Mouse (Mus musculus) right cerebral cortex, postnatal 36 days (tissue): ENCODE data around the gene Fahd2a.

Experiments
- DNase-seq, 2 experiments: peaks; one replicate each; pipeline ENCODE4 v3.0.0; 2022; ENCODE audit warnings: low spot score in 2 of 2, mixed read lengths in 1 of 2

Gene Fahd2a

DNA sequence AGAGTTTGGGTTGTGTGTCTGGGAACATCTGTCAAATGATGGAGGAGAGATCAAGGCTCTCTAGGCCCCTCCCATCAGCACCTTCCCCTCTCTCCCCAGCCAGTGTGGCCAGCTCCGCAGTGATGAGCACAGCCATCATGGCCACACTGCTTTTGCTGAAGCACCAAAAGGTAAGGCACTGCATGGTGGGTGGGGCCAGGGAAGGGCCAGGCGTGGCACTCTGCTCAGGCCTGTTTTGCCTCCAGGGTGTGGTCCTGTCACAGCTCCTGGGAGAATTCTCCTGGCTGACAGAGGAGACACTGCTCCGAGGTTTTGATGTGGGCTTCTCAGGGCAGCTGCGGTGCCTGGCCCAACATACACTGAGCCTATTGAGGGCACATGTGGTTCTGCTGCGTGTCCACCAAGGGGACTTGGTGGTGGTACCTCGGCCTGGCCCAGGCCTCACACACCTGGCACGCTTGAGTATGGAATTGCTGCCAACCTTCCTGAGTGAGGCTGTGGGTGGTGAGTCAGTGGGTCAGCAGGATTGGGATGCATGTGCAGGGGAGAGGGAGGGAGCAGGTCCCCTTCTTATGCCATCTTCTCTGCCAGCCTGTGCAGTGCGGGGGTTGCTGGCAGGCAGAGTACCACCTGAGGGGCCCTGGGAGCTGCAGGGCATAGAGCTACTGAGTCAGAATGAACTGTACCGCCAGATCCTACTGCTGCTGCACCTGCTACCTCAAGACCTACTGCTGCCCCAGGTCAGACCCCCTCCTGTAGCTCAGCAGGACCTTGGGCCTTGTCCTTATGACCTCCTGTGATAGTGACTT, 10.7 kb downstream of the Fahd2a start:
- DNase-seq, result no peak

DNA sequence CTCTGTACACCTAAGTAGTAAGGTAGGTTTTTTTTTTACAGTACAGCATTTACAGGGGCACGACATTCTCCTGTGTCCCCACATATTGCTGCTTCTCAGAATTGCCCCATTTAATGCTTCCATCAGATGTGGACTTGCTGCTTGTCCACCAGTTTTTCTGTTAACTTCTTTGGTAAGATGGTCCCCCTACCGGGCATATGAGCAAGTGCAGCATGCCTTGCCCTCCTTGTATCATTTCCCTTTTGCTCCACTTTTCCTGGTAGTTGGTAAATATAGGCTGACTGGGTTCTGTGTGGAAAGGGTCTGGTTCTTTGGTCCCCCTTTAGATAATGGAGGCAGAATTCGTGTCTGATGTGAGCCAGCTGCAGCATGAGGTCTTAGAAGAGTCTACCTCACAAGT, 14.1 kb downstream of the Fahd2a start:
- DNase-seq, result peak; percentile 25 to 39

DNA sequence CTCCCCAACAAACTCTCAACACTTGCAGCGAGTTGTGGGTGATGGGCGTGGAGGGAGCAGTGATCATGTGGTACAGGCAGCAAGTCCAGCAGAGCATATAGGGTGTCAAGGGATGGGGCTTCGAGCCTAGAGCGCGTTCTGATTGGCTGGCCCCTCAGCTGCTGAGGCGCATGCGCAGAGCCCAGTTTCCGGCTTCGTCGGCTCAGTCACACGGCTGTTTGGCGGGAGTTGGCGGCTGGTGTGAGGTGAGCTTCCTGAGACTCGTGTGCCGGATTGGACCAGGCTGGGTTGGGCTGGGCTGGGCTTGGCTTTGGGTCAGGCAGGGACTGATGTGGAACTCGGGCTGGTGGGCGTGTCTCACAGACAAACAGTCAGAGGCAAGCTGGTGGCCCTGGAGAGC, 19.4 kb downstream of the Fahd2a start, which contains the start of gene Gpat2:
Gpat2 (plus strand) TSS at position 223 of the 400 bp plus-strand sequence.
- no peak for DNase-seq

DNA sequence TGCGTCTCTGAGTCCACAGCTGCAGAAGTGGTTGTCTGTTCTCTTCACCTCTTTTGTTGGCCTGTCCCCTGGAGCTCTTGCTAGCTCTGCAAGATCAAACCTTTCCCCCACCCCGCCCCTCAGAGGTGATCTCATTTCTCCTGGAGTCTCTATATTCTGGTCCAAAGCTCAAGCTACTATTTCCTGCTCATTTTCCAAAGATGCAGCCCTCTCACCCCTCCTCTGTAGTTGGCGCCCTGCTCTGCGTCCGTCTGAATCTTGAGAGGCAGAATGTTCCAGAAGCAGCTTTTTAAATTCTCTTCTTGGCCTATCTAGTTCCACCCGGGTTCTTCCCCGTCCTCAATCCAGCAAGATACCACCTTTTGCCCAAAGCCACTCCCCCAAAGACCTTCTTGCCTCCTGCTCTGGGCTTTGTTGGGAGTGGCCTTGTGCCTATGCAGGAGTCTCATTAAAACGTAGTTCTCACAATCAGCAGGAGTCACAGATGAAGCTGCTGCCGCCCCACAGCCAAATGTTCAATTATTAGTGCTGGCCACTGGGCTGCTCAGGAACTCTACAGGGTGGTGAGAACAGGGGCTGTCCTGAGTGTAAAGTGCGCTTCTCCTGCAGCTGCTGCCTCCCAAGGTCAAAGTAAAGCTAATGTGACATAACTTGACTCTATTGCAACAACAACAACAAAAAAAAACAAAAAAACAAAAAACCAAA, 25.9 kb downstream of the Fahd2a start:
- DNase-seq, result no peak

DNA sequence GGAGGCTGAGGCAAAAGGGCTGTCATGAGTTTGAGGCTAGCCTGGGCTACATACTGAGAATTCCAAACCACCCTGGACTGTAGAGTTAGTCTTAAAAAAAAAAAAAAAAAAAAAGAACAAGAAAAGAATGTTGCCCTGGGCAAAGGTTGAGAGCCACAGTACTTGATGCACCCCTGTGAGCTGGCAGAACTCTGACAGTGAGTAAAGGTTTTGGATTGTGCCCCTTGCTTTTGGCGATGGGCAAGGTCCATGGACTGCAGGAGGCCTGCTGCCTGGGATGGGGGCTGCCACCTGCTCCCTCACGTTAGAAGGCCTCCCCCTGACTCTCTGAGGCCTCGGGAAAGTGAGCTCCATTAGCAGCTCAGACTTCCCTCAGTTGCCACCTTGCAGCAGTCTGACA, 27.7 kb downstream of the Fahd2a start:
- no peak for DNase-seq

DNA sequence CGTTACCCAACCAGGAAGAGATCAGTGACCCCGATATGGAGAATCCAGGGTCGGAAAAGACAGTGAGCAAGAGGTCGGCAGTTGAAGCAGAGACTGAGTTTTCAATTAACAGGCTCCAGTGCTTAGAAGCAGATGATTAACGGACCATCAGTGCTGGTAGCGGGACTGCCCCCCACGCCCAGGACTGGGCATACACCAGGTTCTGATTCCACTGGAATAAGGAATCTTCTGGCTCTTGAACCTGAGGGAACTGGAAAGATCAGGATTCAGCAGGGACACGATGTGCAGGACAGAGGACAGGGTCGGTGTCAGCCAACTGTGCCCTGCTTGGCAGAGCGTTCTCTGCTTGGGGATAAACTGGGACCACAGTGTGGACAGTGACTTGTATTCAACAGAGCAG, 28.6 kb downstream of the Fahd2a start:
- no peak for DNase-seq

DNA sequence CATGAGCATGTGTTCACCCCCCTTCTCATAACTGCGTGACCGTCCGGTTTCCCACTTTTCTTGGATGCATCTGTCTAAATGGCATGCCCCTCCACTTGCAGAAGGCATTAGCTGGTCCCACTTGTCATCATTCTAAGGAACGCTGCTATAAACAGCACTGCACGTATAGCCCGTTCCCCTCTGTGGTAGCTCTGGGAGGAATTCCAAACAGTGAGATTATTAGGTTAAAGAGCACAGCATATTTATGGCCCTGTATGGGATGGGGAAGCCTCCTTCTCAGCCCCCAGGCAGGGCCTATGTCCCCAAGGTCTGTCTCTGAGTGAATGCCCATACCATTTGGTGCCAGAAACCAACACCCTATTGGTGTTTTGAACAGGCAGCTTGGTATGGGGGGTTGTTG, 33.2 kb downstream of the Fahd2a start:
- no peak for DNase-seq

DNA sequence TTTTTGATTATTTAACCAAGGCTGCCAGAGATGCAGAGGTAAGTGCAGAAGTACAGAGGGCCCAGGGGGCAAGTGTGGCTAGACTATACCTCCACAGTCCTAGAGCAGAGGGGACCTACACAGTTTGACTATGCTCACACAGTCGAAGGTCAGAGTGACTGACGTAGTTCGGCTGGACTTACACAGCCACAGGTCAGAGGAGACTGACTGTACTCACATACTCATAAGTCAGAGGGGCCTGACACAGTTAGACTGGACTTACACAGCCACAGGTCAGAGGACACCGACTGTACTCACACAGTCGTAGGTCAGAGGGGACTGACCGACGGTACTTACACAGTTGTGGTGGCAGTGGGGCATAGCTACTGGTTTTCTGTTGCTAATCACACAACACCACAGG, 45.6 kb downstream of the Fahd2a start:
- DNase-seq, result no peak

DNA sequence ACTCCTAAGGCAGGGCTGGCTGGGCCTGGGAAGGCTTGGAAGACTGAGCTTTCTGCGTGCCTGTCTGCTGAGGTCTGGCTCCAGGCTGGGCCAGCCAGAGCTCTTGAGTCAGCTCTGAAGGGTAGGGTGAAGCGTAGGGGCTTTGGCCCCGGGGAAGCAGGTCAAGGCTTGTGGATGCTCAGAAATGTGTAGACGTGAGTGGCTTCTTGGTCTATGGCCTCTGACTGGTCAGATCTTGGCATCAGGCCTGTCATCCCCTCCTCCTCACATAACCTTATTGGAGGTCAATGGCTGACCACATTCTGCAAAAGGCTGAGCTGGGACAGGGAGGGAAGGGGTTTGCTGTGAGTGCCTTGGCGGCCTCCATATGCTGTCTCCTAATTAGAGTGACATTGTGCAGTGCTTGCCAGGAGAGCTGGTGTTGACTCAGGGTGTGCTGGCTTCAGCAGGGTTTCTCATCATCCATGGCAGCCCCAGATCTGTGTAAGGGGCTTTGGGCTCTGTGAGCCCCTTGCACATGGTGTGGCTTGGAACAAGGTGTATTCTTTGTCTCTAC, 49.7 kb downstream of the Fahd2a start:
- DNase-seq, result no peak

DNA sequence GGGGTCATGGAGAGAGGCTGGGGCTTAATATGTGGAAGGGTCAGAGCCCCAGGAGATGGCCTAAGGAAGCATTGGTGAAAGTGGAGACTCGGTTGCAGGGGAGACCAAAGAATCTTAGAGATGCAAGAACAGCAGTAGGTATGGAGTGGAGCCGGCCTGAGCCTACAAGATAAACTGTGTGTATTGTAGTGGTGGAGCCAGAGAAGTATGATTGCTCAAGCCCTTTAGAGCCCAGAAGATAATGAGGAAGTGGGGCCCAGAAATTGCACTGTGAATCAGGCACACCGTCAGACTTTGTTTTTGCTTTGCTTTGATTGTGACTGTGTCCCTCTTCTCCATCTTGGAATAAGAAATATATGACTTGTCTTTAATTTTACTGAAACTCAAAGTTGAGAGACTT, 53.0 kb downstream of the Fahd2a start:
- no peak for DNase-seq

DNA sequence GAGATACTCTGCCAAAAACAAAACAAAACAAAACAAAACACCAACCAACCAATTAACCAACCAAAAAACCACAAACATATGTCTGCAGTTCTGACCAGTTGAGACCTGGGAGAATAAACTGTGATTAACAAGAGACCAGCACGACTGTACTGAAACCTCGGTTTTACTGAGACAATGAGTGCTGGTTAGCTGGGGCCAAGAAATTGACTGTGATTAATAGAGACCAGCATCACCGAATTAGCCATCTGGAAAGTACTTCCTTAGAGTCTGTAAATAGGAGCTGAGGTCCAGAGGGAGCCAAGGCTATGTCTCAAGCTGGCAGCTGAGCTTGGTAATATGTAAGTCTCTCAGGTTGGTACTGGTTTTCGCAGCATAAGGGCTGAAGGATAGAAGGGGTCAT, 53.5 kb downstream of the Fahd2a start:
- DNase-seq, result no peak

DNA sequence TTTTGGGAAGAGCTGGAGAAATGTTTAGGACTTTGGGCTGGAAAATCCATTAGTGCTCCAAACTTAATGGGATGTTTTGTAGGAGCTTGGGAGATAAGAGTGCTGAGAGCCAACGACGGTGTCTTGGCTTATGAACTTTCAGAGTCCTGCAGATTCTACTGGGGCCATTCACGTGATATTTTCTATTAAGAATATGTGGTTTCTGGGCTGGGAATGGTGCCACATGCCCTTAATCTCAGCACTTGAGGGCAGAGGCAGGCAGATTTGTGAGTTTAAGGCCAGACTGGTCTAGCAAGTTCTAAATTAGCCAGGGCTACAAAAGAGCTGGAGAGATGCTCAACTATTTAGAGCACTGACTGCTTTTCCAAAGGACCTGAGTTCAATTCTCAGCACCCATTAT, 54.0 kb downstream of the Fahd2a start:
- DNase-seq, result no peak

DNA sequence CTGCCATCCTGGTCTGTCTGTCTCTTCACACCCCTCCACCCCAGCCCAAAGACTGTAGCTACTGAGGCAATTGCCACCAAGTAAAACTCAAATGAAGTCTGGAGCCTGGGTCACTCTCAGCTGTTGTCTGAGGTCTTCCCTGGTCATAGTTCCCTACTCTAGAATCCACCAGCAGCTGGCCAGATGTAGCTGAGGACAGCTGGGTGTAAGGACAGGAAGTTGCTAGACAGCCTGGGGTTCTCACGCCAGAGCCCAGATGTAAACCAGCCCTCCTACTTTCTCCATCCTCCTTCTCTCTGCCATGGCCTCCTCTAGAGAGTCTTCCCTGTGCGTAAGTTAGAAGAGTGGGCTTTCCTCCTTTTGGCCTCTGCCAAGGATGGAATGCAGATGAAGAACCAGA, 56.8 kb downstream of the Fahd2a start:
- DNase-seq, result no peak
